Mouse (Mus musculus) thymus, adult 2 months (tissue): ENCODE data around the gene Wdfy1.

ENCODE experiments used
- CTCF ChIP-seq: fragments of 200-500 bp; IDR thresholded peaks from 2 replicates; pipeline ENCODE4 v1.5.1; 2012; ENCODE audit warnings: mild to moderate bottlenecking, control low read depth, low read length, moderate library complexity, borderline replicate concordance; ENCODE audit not compliant: control insufficient read depth, poor library complexity, insufficient read depth; ENCODE audit errors: extremely low read depth
- POLR2A ChIP-seq: fragments of 200-500 bp; IDR thresholded peaks from 2 replicates; pipeline ENCODE4 v1.6.1; 2012; ENCODE audit warnings: mild to moderate bottlenecking, low read length, control low read depth, moderate library complexity; ENCODE audit not compliant: control insufficient read depth, poor library complexity, insufficient read depth; ENCODE audit errors: extremely low read depth

DNA sequence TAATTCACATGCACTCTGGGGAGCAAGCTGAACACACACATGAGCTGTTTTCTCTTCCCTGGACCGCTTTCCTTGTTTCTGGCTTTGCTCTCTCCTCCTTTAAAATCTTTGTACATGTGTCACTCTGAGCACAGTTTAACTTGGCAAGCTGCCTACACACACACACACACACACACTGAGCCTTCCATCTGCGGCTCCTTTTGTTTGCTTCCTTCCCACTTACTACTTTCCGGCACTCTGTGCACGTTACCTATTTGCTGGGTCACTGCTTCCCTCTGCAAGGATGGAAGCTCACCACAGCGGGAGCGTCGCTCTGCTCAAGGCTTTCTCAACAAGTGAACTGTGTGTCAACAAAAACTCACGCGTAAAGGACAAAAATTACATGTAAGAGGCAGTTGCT is 78.6 kb downstream of the Wdfy1 start:
- no peak for TF ChIP-seq POLR2A
- no peak for TF ChIP-seq CTCF
